Mouse (Mus musculus) liver, embryonic 14.5 days (tissue): Measurements from ENCODE around the gene Vav1. TPM values are rescaled to one million over a fixed set of nuclear protein-coding genes. Genes with fewer than 3 reads are reported as not detected.
A peak's percentile ranks its signal among the peaks of the same experiment; 100 is the strongest.

Experiments
- ATAC-seq: fragments of 200-750 bp; cut with Nextera tagmentation; 2 replicates; pipeline ENCODE4 v1.8.0; 2017; ENCODE audit warnings: moderate number of reproducible peaks, mild to moderate bottlenecking, moderate library complexity; ENCODE audit not compliant: insufficient read depth
- DNase-seq, 3 experiments: peaks; one replicate each; pipeline ENCODE4 v3.0.0-alpha.2; 2012 to 2013; ENCODE audit warnings: low read depth in 3 of 3, low spot score in 3 of 3
- H3K27ac ChIP-seq: fragments of 300-500 bp; sonication (generic); 2 replicates; pipeline ENCODE4 v1.5.1; 2014; ENCODE audit warnings: moderate library complexity, mild to moderate bottlenecking, control low read depth, inconsistent platforms
- H3K27me3 ChIP-seq: fragments of 300-500 bp; sonication (generic); 2 replicates; pipeline ENCODE4 v1.6.1; 2014; ENCODE audit warnings: mild to moderate bottlenecking, low read length, moderate library complexity; ENCODE audit not compliant: control insufficient read depth, insufficient read depth
- H3K36me3 ChIP-seq: fragments of 300-500 bp; sonication (generic); replicated peaks from 2 replicates; pipeline ENCODE4 v1.6.1; 2014; ENCODE audit warnings: low read depth; ENCODE audit not compliant: control insufficient read depth, insufficient read depth
- H3K4me1 ChIP-seq, 2 experiments: fragments of 200-500 bp in 1 of 2; fragments of 300-500 bp in 1 of 2; sonication (generic) in 1 of 2; replicated peaks; 2 replicates each; pipeline ENCODE4 v1.6.1; 2012 to 2014; ENCODE audit warnings: antibody characterized with exemption in 1 of 2, inconsistent platforms in 1 of 2, low read length in 1 of 2; ENCODE audit not compliant: control insufficient read depth in 2 of 2, insufficient read depth in 2 of 2
- H3K4me2 ChIP-seq: fragments of 300-500 bp; sonication (generic); 2 replicates; pipeline ENCODE4 v1.6.1; 2014; ENCODE audit warnings: low read depth, mild to moderate bottlenecking, control low read depth, moderate library complexity
- H3K4me3 ChIP-seq, 2 experiments: fragments of 200-500 bp in 1 of 2; fragments of 300-500 bp in 1 of 2; sonication (generic) in 1 of 2; 2 replicates each; pipeline ENCODE4 v1.5.1; 2012 to 2014; ENCODE audit warnings: low read depth in 2 of 2, low read length in 2 of 2, mild to moderate bottlenecking in 2 of 2, control low read depth in 1 of 2, inconsistent platforms in 1 of 2, moderate library complexity in 1 of 2; ENCODE audit not compliant: insufficient read depth in 1 of 2
- H3K9ac ChIP-seq: fragments of 300-500 bp; sonication (generic); replicated peaks from 2 replicates; pipeline ENCODE4 v1.6.1; 2014; ENCODE audit warnings: mild to moderate bottlenecking, control low read depth, moderate library complexity
- H3K9me3 ChIP-seq: fragments of 300-500 bp; sonication (generic); 2 replicates; pipeline ENCODE4 v1.6.1; 2016; ENCODE audit warnings: low read length, mixed read lengths; ENCODE audit not compliant: control insufficient read depth
- CTCF ChIP-seq: IDR thresholded peaks from 2 replicates; pipeline ENCODE4 v1.5.1; 2016; ENCODE audit warnings: antibody characterized with exemption, low read depth, control low read depth
- EP300 ChIP-seq: IDR thresholded peaks from 2 replicates; pipeline ENCODE4 v1.6.1; 2016; ENCODE audit warnings: antibody characterized with exemption, low read depth
- WGBS: fragments of 180-500 bp; shearing (Covaris S2); extraction: QIAGEN DNeasy Blood & Tissue Kit; methylation state at CpG from one replicate; pipeline ENCODE4 v1.1.7; 2014; ENCODE audit not compliant: insufficient replicate concordance; 5-methylcytosine and 5-hydroxymethylcytosine counted together
- polyA plus RNA-seq, 2 experiments: library from polyadenylated mRNA; depleted of rRNA in 1 of 2; stranded (reverse) in 1 of 2; unstranded in 1 of 2; fragments of >200 nt; fragmentation: Nextera tagmentation in 1 of 2; extraction: Ambion mirVana in 1 of 2; gene quantifications; 2 replicates each; pipeline versions ENCODE4 v1.2.1 to v1.2.3; 2012 to 2014

Vav1 gene
- polyA plus RNA-seq, 2 experiments: 6.9 to 11.0 TPM

GRCm38 (mm10) chr17:57358441-57358840, 79.5 kb downstream of the Vav1 start, which contains the start of gene Adgre1:
Gene Adgre1, plus strand, starts transcription at chr17:57358691.
- WGBS: 16% methylated on average over 1 of the region's 1 CpGs
- Histone ChIP-seq H3K27ac (no peak within 1 kb of the TSS), H3K9me3 (no peaks in the 10 kb centered on the region), H3K4me3 (peak within 1 kb of the TSS in 1 of 2 experiments; percentile 18; a peak in 1 of 4 replicates), H3K27me3 (no peaks in the 10 kb centered on the region), H3K9ac (no peak within 1 kb of the TSS), H3K4me2 (0 out of 2 replicates have a peak within 1 kb of the TSS, but pooled peaks have one; percentile 4), H3K36me3 (no peaks in the 10 kb centered on the region), H3K4me1 (peaks cover 0 to 3% of the 10 kb centered on the region in 2 experiments; a peak in 1 of 4 replicates)
- TF ChIP-seq EP300 (no peak), CTCF (no peak)
- DNase-seq (no peak), ATAC-seq (no peak)

GRCm38 (mm10) chr17:57359485-57360241, 80.8 kb downstream of the Vav1 start:
- H3K27ac ChIP-seq: no peak overlapping the region
- ATAC-seq (no peak), DNase-seq (no peak)
- H3K4me2 ChIP-seq: no peak overlapping the region
- peak overlapping the region in 1 of 2 experiments; percentile 3; a peak in 1 of 4 replicates for H3K4me3 ChIP-seq
- no peaks in the 10 kb centered on the region for H3K36me3 ChIP-seq
- H3K9me3 ChIP-seq: no peaks in the 10 kb centered on the region
- WGBS: 63% methylated on average over 11 of the region's 11 CpGs
- no peak overlapping the region for H3K9ac ChIP-seq
- no peaks in the 10 kb centered on the region for H3K27me3 ChIP-seq
- TF ChIP-seq CTCF (no peak; the same call in 1 of the 2 replicates), EP300 (no peak)
- H3K4me1 ChIP-seq: peaks cover 0 to 3% of the 10 kb centered on the region in 2 experiments; a peak in 1 of 4 replicates

Other genes with a start within 250 kb of the Vav1 start
- 33.6 and 35.6 TPM in 2 replicates for gene Khsrp, start 247.6 kb upstream of the Vav1 start, polyA plus RNA-seq (2012; rRNA removed)
- gene Khsrp, start 247.6 kb upstream of the Vav1 start, polyA plus RNA-seq (2014; fragmentation: Nextera tagmentation; extraction: Ambion mirVana): 24.1 and 28.1 TPM in 2 replicates
- gene Slc25a41, start 237.4 kb upstream of the Vav1 start, polyA plus RNA-seq (2012; rRNA removed): not detected in 2 replicates
- gene Slc25a41, start 237.4 kb upstream of the Vav1 start, polyA plus RNA-seq (2014; fragmentation: Nextera tagmentation; extraction: Ambion mirVana): not detected in 2 replicates
- gene Crb3, start 220.0 kb upstream of the Vav1 start, polyA plus RNA-seq (2012; rRNA removed): 4.4 and 5.5 TPM in 2 replicates
- 6.1 and 6.5 TPM in 2 replicates for gene Crb3, start 220.0 kb upstream of the Vav1 start, polyA plus RNA-seq (2014; fragmentation: Nextera tagmentation; extraction: Ambion mirVana)
- gene Slc25a23, start 219.2 kb upstream of the Vav1 start, polyA plus RNA-seq (2012; rRNA removed): 8.8 and 11.1 TPM in 2 replicates
- gene Slc25a23, start 219.2 kb upstream of the Vav1 start, polyA plus RNA-seq (2014; fragmentation: Nextera tagmentation; extraction: Ambion mirVana): 4.7 and 5.1 TPM in 2 replicates
- 1.5 and 2.8 TPM in 2 replicates for gene Dennd1c, start 200.6 kb upstream of the Vav1 start, polyA plus RNA-seq (2012; rRNA removed)
- gene Dennd1c, start 200.6 kb upstream of the Vav1 start, polyA plus RNA-seq (2014; fragmentation: Nextera tagmentation; extraction: Ambion mirVana): 0.78 and 0.89 TPM in 2 replicates
- 0.22 and 0.34 TPM in 2 replicates for gene Tubb4a, start 191.3 kb upstream of the Vav1 start, polyA plus RNA-seq (2012; rRNA removed)
- gene Tubb4a, start 191.3 kb upstream of the Vav1 start, polyA plus RNA-seq (2014; fragmentation: Nextera tagmentation; extraction: Ambion mirVana): 0.14 and 0.28 TPM in 2 replicates
- gene Tnfsf9, start 173.8 kb upstream of the Vav1 start, polyA plus RNA-seq (2012; rRNA removed): 0.46 and 0.50 TPM in 2 replicates
- gene Tnfsf9, start 173.8 kb upstream of the Vav1 start, polyA plus RNA-seq (2014; fragmentation: Nextera tagmentation; extraction: Ambion mirVana): 0.22 and 0.49 TPM in 2 replicates
- gene Cd70, start 129.3 kb upstream of the Vav1 start, polyA plus RNA-seq (2012; rRNA removed): not detected in 2 replicates
- not detected in 2 replicates for gene Cd70, start 129.3 kb upstream of the Vav1 start, polyA plus RNA-seq (2014; fragmentation: Nextera tagmentation; extraction: Ambion mirVana)
- 1.5 and 1.9 TPM in 2 replicates for gene Tnfsf14, start 84.9 kb upstream of the Vav1 start, polyA plus RNA-seq (2012; rRNA removed)
- 0.51 and 0.75 TPM in 2 replicates for gene Tnfsf14, start 84.9 kb upstream of the Vav1 start, polyA plus RNA-seq (2014; fragmentation: Nextera tagmentation; extraction: Ambion mirVana)
- 207 and 240 TPM in 2 replicates for gene C3, start 51.0 kb upstream of the Vav1 start, polyA plus RNA-seq (2012; rRNA removed)
- 200 and 205 TPM in 2 replicates for gene C3, start 51.0 kb upstream of the Vav1 start, polyA plus RNA-seq (2014; fragmentation: Nextera tagmentation; extraction: Ambion mirVana)
- 7.6 and 8.5 TPM in 2 replicates for gene Gpr108, start 30.7 kb upstream of the Vav1 start, polyA plus RNA-seq (2012; rRNA removed)
- gene Gpr108, start 30.7 kb upstream of the Vav1 start, polyA plus RNA-seq (2014; fragmentation: Nextera tagmentation; extraction: Ambion mirVana): 12.0 and 12.8 TPM in 2 replicates
- gene Trip10, start 29.6 kb upstream of the Vav1 start, polyA plus RNA-seq (2012; rRNA removed): 4.4 and 6.6 TPM in 2 replicates
- gene Trip10, start 29.6 kb upstream of the Vav1 start, polyA plus RNA-seq (2014; fragmentation: Nextera tagmentation; extraction: Ambion mirVana): 5.5 and 6.0 TPM in 2 replicates
- 9.9 and 10.9 TPM in 2 replicates for gene Adgre1, start 79.6 kb downstream of the Vav1 start, polyA plus RNA-seq (2012; rRNA removed)
- gene Adgre1, start 79.6 kb downstream of the Vav1 start, polyA plus RNA-seq (2014; fragmentation: Nextera tagmentation; extraction: Ambion mirVana): 20.4 and 22.4 TPM in 2 replicates